Mouse (Mus musculus) spleen, adult 2 months (tissue): ENCODE measurements around the gene AC153137.1. TPM values are rescaled to one million over a fixed set of nuclear protein-coding genes. Genes with fewer than 3 reads are reported as not detected.

Experiments
- DNase-seq, 2 experiments: peaks; one replicate each; pipeline versions ENCODE4 v3.0.0 to v3.0.0-alpha.2; 2012 to 2021; ENCODE audit warnings: low spot score in 2 of 2, low read depth in 1 of 2
- H3K27ac ChIP-seq: fragments of 200-500 bp; 2 replicates; pipeline ENCODE4 v1.5.1; 2012; ENCODE audit warnings: low read length, inconsistent platforms; ENCODE audit not compliant: insufficient read depth
- H3K27me3 ChIP-seq: fragments of 200-500 bp; 2 replicates; pipeline ENCODE4 v1.6.1; 2012; ENCODE audit warnings: mild to moderate bottlenecking, moderate library complexity, low read length, inconsistent platforms; ENCODE audit not compliant: control insufficient read depth, insufficient read depth
- H3K36me3 ChIP-seq: fragments of 200-500 bp; 2 replicates; pipeline ENCODE4 v1.6.1; 2012; ENCODE audit warnings: mild to moderate bottlenecking, low read length, inconsistent platforms; ENCODE audit not compliant: control insufficient read depth, insufficient read depth
- H3K4me1 ChIP-seq: fragments of 200-500 bp; 2 replicates; pipeline ENCODE4 v1.6.1; 2011; ENCODE audit warnings: inconsistent platforms; ENCODE audit not compliant: control insufficient read depth, insufficient read depth, insufficient read length
- H3K4me3 ChIP-seq: fragments of 200-500 bp; 2 replicates; pipeline ENCODE4 v1.5.1; 2011; ENCODE audit warnings: mild to moderate bottlenecking, inconsistent platforms; ENCODE audit not compliant: insufficient read depth, insufficient read length; ENCODE audit errors: extremely low read depth
- CTCF ChIP-seq: fragments of 200-500 bp; IDR thresholded peaks from 2 replicates; pipeline ENCODE4 v1.5.1; 2011; ENCODE audit warnings: mild to moderate bottlenecking, inconsistent platforms; ENCODE audit not compliant: insufficient read depth, insufficient read length, insufficient replicate concordance; ENCODE audit errors: extremely low read depth
- POLR2A ChIP-seq: fragments of 200-500 bp; IDR thresholded peaks from 2 replicates; pipeline ENCODE4 v1.6.1; 2011; ENCODE audit warnings: low read depth, low read length, inconsistent platforms
- WGBS: fragments of 180-500 bp; shearing (Covaris S2); methylation state at CpG from one replicate; pipeline ENCODE4 v1.1.7; 2018; 5-methylcytosine and 5-hydroxymethylcytosine counted together
- polyA plus RNA-seq: library from polyadenylated mRNA; depleted of rRNA; stranded (reverse); fragments of >200 nt; gene quantifications from 2 replicates; pipeline ENCODE4 v1.2.3, GENCODE M21; 2012

The AC153137.1 gene
- polyA plus RNA-seq, 1 experiment = not detected

GRCm38 (mm10) chr1:30950456-30950835, 27.3 kb downstream of the AC153137.1 start:
- WGBS = 33% methylated on average over 5 of the region's 5 CpGs
- H3K27me3 ChIP-seq = no peaks in the 10 kb centered on the region
- no peak for DNase-seq
- no peak overlapping the region for H3K27ac ChIP-seq
- H3K36me3 ChIP-seq = no peaks in the 10 kb centered on the region
- no peak for TF ChIP-seq CTCF
- TF ChIP-seq POLR2A = no peak
- H3K4me3 ChIP-seq = peak overlapping the region; percentile 87
- peaks cover 4% of the 10 kb centered on the region; the same call in 1 of the 2 replicates for H3K4me1 ChIP-seq

DNA sequence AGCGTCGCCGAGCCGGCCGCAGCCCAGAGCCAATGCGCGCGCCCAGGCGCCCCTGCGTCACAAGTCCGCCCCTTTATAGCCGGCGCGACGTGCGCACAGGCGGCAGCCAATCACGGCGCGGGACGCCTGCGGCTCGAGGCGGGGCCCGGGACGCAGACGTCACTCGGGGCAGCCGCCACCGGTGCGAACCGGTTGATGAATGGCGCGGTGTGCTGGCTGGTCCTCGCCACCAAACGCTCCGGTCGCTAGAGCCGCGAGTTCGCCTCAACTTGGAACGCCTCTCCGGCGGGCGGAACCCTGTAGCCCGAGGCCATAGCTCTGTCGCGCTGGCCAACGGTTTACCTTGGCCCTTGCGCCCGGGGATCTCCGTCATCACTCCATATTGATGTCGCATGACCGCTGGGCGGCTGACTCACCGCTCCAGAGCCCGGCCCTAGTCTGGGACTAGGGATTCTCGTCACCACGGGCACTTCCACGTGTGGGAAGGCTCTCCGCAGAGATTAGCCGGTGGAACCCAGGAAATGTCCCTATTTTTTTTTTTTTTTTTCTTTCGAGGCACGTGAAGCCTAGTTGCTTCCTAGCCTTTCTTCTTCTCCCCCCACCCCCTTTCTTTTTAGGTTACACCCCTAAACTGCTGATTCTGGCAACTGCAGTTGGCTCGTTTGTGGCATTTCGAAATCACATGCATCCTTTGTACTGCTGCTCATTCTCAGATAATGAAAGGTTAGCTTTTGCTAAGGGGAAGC, 27.9 kb downstream of the AC153137.1 start:
- under 1% methylated on average over 56 of the region's 66 CpGs for WGBS
- Histone ChIP-seq H3K27ac (peak overlapping the region; percentile 98), H3K27me3 (no peaks in the 10 kb centered on the region), H3K4me1 (peaks cover 4% of the 10 kb centered on the region; the same call in 1 of the 2 replicates), H3K4me3 (peak overlapping the region; percentile 87), H3K36me3 (no peaks in the 10 kb centered on the region; the same call in 1 of the 2 replicates)
- TF ChIP-seq CTCF = no peak
- peak; percentile 43 for TF ChIP-seq POLR2A
- DNase-seq = peak; percentile 92 to 95

DNA sequence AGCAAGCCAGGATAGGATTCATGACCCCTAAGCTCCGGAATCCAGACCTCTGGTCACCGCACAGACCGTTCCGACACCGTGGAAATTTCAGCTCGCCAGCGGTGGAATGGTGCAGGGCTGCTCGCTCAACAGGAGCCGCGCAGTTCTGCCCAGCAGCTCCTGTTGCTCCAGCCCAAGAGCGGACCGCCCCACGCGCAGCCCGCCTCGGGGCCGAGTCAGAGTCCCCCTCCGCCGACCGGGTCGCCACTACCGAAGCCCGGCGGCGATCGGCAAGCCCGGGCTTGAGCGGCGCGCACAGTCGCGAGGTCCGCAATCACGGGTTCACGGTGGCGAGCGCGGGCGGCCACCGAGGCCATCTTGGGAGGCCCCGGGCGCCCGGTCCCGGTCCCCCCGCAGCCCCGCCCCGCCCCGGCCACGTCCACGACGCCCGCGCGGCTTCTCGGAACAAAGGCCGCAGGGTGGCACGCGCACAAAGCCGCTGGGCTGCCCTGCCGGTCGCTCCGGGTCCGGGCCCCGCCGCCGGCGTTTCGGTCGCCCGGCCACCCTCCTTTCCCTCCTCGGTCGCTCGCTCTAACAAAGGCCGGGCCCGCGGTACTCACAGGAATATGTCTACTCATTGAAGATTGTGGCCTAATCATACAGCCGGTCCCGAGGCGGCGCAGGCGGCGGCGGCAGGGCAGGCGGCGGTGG, 28.7 kb downstream of the AC153137.1 start:
- Histone ChIP-seq H3K27me3 (no peaks in the 10 kb centered on the region), H3K27ac (peak overlapping the region; percentile 91), H3K4me3 (peak overlapping the region; percentile 79), H3K4me1 (peaks cover 4% of the 10 kb centered on the region; the same call in 1 of the 2 replicates), H3K36me3 (peaks cover 4% of the 10 kb centered on the region)
- TF ChIP-seq CTCF (no peak), POLR2A (no peak)
- WGBS = under 1% methylated on average over 84 of the region's 85 CpGs
- DNase-seq = peak; percentile 23 to 39

DNA sequence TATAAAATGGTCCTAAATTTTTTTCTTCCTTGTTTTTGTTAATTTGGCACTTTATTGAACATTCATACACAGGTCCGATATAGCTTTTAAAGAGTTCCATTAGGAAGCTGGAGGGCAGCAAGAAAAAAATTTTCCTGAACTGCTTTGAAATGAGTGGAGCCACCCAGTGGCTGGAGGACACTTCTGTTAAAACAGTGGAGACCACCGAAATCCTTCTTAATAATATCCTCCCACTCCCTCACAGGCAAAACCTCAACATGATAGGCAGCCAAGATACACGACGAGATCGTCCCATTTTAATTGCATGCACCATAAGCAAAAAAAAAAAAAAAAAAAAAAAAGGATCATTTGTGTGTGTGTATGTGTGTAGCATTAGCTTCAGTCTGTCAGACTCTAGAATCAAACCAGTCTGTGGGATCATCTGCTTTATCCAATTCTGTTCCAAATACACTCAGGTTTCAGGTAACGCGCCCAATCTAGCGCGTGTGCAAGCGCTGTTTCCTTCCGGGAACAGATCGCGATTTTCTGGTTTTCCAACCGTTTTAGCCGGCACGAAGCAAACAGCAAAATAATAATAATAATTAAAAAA, 29.3 kb downstream of the AC153137.1 start:
- Histone ChIP-seq H3K4me1 (peaks cover 4% of the 10 kb centered on the region; the same call in 1 of the 2 replicates), H3K4me3 (peak overlapping the region; percentile 79), H3K27me3 (no peaks in the 10 kb centered on the region), H3K36me3 (peaks cover 9% of the 10 kb centered on the region), H3K27ac (peak overlapping the region; percentile 91)
- TF ChIP-seq CTCF (peak; percentile 9; the same call in 1 of the 2 replicates), POLR2A (no peak)
- under 1% methylated on average over 16 of the region's 16 CpGs for WGBS
- peak; percentile 17 to 26 for DNase-seq

- Histone ChIP-seq H3K4me1 (no peaks in the 10 kb centered on the region), H3K36me3 (peaks cover 10% of the 10 kb centered on the region), H3K4me3 (no peak overlapping the region), H3K27ac (no peak overlapping the region), H3K27me3 (no peaks in the 10 kb centered on the region)
- 98% methylated on average over 6 of the region's 6 CpGs for WGBS
- DNase-seq = no peak
- TF ChIP-seq CTCF (no peak), POLR2A (no peak)
Measured at GRCm38 (mm10) chr1:30945136-30945535, 32.6 kb downstream of the AC153137.1 start.

GRCm38 (mm10) chr1:30940571-30940970, 37.2 kb downstream of the AC153137.1 start:
- H3K4me1 ChIP-seq = no peaks in the 10 kb centered on the region
- 0 out of 2 replicates have a peak, but pooled peaks cover 2% of the 10 kb centered on the region for H3K27me3 ChIP-seq
- no peak overlapping the region for H3K27ac ChIP-seq
- TF ChIP-seq POLR2A (no peak), CTCF (no peak)
- no peak for DNase-seq
- no peak overlapping the region for H3K4me3 ChIP-seq
- 91% methylated on average over 3 of the region's 3 CpGs for WGBS
- peaks cover 10% of the 10 kb centered on the region for H3K36me3 ChIP-seq

DNA sequence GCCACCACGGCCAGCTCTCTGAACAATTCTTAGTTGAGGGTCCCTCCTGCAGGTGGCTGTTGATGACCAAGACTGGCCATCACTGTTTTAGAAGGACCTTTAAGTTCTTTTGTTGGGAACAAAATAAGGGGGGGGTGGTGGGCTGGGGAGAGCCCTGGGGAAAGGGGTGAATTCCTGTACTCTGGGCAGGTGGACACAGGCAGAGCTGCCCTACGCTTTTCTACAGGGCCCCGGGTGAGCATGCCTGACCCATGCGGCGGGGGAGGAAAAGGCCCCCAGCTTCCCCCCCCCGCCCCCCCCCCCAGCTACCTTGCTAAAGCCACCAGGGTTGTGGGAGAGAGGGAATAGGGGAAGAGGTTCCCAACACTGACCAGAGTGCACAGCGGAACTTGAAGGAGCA, 39.4 kb downstream of the AC153137.1 start:
- 90% methylated on average over 7 of the region's 7 CpGs for WGBS
- no peaks in the 10 kb centered on the region for H3K4me1 ChIP-seq
- DNase-seq = no peak
- H3K4me3 ChIP-seq = no peak overlapping the region
- peaks cover 1% of the 10 kb centered on the region for H3K36me3 ChIP-seq
- H3K27me3 ChIP-seq = 0 out of 2 replicates have a peak, but pooled peaks cover 2% of the 10 kb centered on the region
- TF ChIP-seq POLR2A (no peak), CTCF (no peak)
- H3K27ac ChIP-seq = no peak overlapping the region
